Mouse (Mus musculus) heart, embryonic 12.5 days (tissue): ENCODE measurements at regions not wholly inside any gene's neighbourhood (a gene's known extent, or its start where the extent isn't known, plus 50 kb on each side); places are given as distances from the start of the nearest gene placed in this dataset.

Experiments used
- ATAC-seq: fragments of 200-750 bp; cut with Nextera tagmentation; 2 replicates; pipeline ENCODE4 v1.8.0; 2017; ENCODE audit warnings: moderate TSS enrichment, moderate library complexity; ENCODE audit not compliant: insufficient number of reproducible peaks, low FRiP score
- H3K27ac ChIP-seq: fragments of 300-500 bp; sonication (generic); 2 replicates; pipeline ENCODE4 v1.5.1; 2016; ENCODE audit warnings: mild to moderate bottlenecking, moderate library complexity; ENCODE audit not compliant: poor library complexity, severe bottlenecking
- H3K27me3 ChIP-seq: fragments of 300-500 bp; sonication (generic); replicated peaks from 2 replicates; pipeline ENCODE4 v1.6.1; 2016; ENCODE audit warnings: mild to moderate bottlenecking, moderate library complexity
- H3K36me3 ChIP-seq: fragments of 300-500 bp; sonication (generic); 2 replicates; pipeline ENCODE4 v1.6.1; 2016; ENCODE audit warnings: mild to moderate bottlenecking, moderate library complexity
- H3K4me1 ChIP-seq: fragments of 300-500 bp; sonication (generic); replicated peaks from 2 replicates; pipeline ENCODE4 v1.6.1; 2016; ENCODE audit warnings: mild to moderate bottlenecking
- H3K4me2 ChIP-seq: fragments of 300-500 bp; sonication (generic); 2 replicates; pipeline ENCODE4 v1.6.1; 2016; ENCODE audit warnings: mild to moderate bottlenecking, moderate library complexity
- H3K4me3 ChIP-seq: fragments of 300-500 bp; sonication (generic); 2 replicates; pipeline ENCODE4 v1.5.1; 2016; ENCODE audit warnings: mild to moderate bottlenecking
- H3K9ac ChIP-seq: fragments of 300-500 bp; sonication (generic); 2 replicates; pipeline ENCODE4 v1.6.1; 2016; ENCODE audit warnings: mild to moderate bottlenecking, moderate library complexity
- H3K9me3 ChIP-seq: fragments of 300-500 bp; sonication (generic); replicated peaks from 2 replicates; pipeline ENCODE4 v1.6.1; 2016; ENCODE audit warnings: mild to moderate bottlenecking, moderate library complexity
- WGBS: fragments of 180-500 bp; shearing (Covaris S2); methylation state at CpG from one replicate; pipeline ENCODE4 v1.1.7; 2016; 5-methylcytosine and 5-hydroxymethylcytosine counted together

- no peaks in the 10 kb centered on the region for H3K36me3 ChIP-seq
- ATAC-seq = no peak
- no peak overlapping the region for H3K9ac ChIP-seq
- no peaks in the 10 kb centered on the region for H3K27me3 ChIP-seq
- no peak overlapping the region for H3K4me2 ChIP-seq
- no peak overlapping the region for H3K27ac ChIP-seq
- H3K4me1 ChIP-seq = 0 out of 2 replicates have a peak, but pooled peaks cover 5% of the 10 kb centered on the region
- H3K4me3 ChIP-seq = no peak overlapping the region
- no peaks in the 10 kb centered on the region for H3K9me3 ChIP-seq
- WGBS = 24% methylated on average over 4 of the region's 4 CpGs
These were observed 73.1 kb upstream of the Noct start for GRCm38 (mm10) chr3:51151104-51151503.

- WGBS = 62% methylated on average over 4 of the region's 4 CpGs
- Histone ChIP-seq H3K27ac (no peak overlapping the region), H3K27me3 (no peaks in the 10 kb centered on the region), H3K4me3 (no peak overlapping the region), H3K36me3 (no peaks in the 10 kb centered on the region), H3K9ac (no peak overlapping the region), H3K9me3 (no peaks in the 10 kb centered on the region), H3K4me1 (peaks cover 17% of the 10 kb centered on the region), H3K4me2 (no peak overlapping the region)
- no peak for ATAC-seq
These were observed 68.6 kb upstream of the Noct start for GRCm38 (mm10) chr3:51155621-51156020.

DNA sequence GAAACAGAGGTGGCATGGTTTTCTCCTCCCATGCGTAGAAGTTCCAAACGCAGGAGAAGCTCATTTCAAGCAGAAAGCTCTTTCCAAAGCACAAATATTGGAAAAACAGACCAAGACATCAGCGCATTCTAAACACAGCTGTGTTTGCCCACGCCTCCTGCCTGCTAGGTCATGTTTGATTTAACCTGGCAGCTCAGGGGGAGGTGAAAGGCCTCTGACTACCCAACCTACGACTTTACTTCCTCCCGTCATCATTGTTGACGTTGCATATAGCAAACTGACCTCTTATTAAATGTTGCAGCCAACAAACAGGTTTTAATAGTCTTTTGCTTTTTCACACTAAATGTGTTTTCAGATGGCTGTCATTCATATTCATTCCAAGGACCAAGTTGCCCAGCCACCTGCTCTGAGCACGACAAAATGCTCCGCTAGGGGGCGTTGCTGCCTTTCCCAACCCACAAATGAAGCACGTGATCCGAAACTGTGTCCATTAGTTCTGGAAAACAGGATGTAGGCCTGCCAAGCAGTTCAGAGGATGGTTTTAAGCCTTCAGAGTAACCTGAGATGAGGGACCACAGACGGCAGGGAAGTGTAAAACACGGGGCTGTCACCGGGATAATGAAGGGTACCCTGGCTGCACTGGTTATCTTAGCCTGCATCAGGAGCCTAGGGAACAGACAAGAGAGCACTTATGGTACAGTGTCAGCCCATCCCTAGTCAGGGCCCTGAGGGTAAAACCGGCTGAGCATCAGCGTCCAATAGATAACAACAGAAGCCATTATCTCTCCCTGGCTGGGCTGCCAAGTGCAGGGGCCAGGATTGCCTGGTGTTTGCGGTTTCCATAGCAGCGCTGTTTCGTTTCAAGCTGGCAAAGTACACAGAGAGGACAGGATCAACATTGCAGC lies 67.6 kb upstream of the Noct start:
- WGBS = 33% methylated on average over 20 of the region's 20 CpGs

GRCm38 (mm10) chr3:51157291-51157650 lies 67.0 kb upstream of the Noct start:
- Histone ChIP-seq H3K4me1 (peaks cover 12% of the 10 kb centered on the region), H3K27me3 (0 out of 2 replicates have a peak, but pooled peaks cover 2% of the 10 kb centered on the region), H3K4me2 (peak overlapping the region; percentile 49), H3K9me3 (no peaks in the 10 kb centered on the region), H3K36me3 (no peaks in the 10 kb centered on the region), H3K9ac (no peak overlapping the region), H3K27ac (no peak overlapping the region; the same call in 1 of the 2 replicates), H3K4me3 (no peak overlapping the region)
- ATAC-seq = no peak; the same call in 1 of the 2 replicates
- 15% methylated on average over 4 of the region's 4 CpGs for WGBS

More for the DNA sequence above, 67.6 kb upstream of the Noct start:
- H3K27ac ChIP-seq = no peak overlapping the region
- no peaks in the 10 kb centered on the region for H3K36me3 ChIP-seq
- no peak overlapping the region for H3K4me3 ChIP-seq
- ATAC-seq = peak; percentile 76; the same call in 1 of the 2 replicates
- peak overlapping the region; percentile 49 for H3K4me2 ChIP-seq
- no peaks in the 10 kb centered on the region for H3K9me3 ChIP-seq
- peaks cover 12% of the 10 kb centered on the region for H3K4me1 ChIP-seq
- no peak overlapping the region for H3K9ac ChIP-seq
- H3K27me3 ChIP-seq = 0 out of 2 replicates have a peak, but pooled peaks cover 2% of the 10 kb centered on the region

GRCm38 (mm10) chr3:51158449-51158848 lies 65.8 kb upstream of the Noct start:
- no peak overlapping the region for H3K27ac ChIP-seq
- 65% methylated on average over 4 of the region's 4 CpGs for WGBS
- ATAC-seq = no peak

DNA sequence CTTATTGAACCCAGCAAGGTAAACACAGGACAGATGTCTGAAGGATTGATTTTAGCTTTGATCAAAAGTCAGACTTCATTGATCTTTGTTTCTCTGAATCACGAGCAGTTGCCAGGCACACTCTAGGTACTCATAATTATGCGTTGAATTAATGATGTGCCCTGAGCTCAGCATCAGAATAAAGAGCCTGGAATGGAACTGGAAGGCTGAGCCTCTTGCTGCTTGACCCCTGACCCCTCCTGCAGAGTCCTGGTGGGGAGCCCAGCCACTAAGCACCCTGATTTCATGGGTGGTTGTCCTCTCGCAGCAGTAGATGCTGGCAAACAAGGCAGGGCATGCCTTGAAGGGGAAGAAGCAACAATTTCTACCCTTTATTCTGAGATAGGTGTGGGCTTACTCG lies 64.9 kb upstream of the Noct start:
- no peak overlapping the region for H3K9ac ChIP-seq
- no peaks in the 10 kb centered on the region for H3K36me3 ChIP-seq
- no peak overlapping the region for H3K27ac ChIP-seq
- 66% methylated on average over 4 of the region's 4 CpGs for WGBS
- no peak for ATAC-seq
- no peaks in the 10 kb centered on the region for H3K9me3 ChIP-seq
- H3K4me3 ChIP-seq = no peak overlapping the region
- H3K4me2 ChIP-seq = no peak overlapping the region
- peaks cover 12% of the 10 kb centered on the region for H3K4me1 ChIP-seq
- H3K27me3 ChIP-seq = 0 out of 2 replicates have a peak, but pooled peaks cover 2% of the 10 kb centered on the region

More at GRCm38 (mm10) chr3:51158449-51158848, 65.8 kb upstream of the Noct start:
- Histone ChIP-seq H3K27me3 (0 out of 2 replicates have a peak, but pooled peaks cover 2% of the 10 kb centered on the region), H3K4me1 (peaks cover 12% of the 10 kb centered on the region), H3K9ac (no peak overlapping the region), H3K9me3 (no peaks in the 10 kb centered on the region), H3K4me3 (no peak overlapping the region), H3K36me3 (no peaks in the 10 kb centered on the region), H3K4me2 (no peak overlapping the region)

GRCm38 (mm10) chr3:51159881-51160280 lies 64.4 kb upstream of the Noct start:
- WGBS = 75% methylated on average over 9 of the region's 9 CpGs

DNA sequence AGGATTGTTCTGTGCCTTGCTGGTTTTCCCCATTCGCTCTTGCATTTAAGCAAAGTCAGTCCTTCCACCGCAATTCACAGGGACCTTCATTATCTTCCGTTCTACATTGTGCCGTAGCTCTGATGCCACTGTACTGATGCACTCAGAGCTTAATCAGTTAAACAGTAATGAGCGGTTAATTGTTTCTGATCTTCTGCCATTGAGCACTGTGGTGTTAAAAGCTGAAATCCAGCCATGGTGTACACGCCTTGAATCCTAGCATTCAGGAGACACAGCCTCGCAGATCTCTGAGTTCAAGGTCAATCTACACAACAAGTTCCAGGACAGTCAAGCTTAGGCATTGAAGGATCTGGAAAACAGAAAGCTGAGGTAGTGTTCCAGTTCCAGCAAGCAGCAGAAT lies 63.6 kb upstream of the Noct start:
- Histone ChIP-seq H3K9me3 (no peaks in the 10 kb centered on the region), H3K27ac (no peak overlapping the region), H3K4me3 (no peak overlapping the region), H3K27me3 (0 out of 2 replicates have a peak, but pooled peaks cover 2% of the 10 kb centered on the region), H3K9ac (no peak overlapping the region), H3K4me1 (peaks cover 12% of the 10 kb centered on the region), H3K4me2 (no peak overlapping the region), H3K36me3 (no peaks in the 10 kb centered on the region)
- no peak for ATAC-seq
- WGBS = 84% methylated on average over 7 of the region's 7 CpGs

More at GRCm38 (mm10) chr3:51159881-51160280, 64.4 kb upstream of the Noct start:
- Histone ChIP-seq H3K4me2 (no peak overlapping the region), H3K4me1 (peaks cover 12% of the 10 kb centered on the region), H3K27ac (no peak overlapping the region), H3K9me3 (no peaks in the 10 kb centered on the region), H3K4me3 (no peak overlapping the region), H3K9ac (no peak overlapping the region), H3K36me3 (no peaks in the 10 kb centered on the region), H3K27me3 (0 out of 2 replicates have a peak, but pooled peaks cover 2% of the 10 kb centered on the region)
- ATAC-seq = no peak

DNA sequence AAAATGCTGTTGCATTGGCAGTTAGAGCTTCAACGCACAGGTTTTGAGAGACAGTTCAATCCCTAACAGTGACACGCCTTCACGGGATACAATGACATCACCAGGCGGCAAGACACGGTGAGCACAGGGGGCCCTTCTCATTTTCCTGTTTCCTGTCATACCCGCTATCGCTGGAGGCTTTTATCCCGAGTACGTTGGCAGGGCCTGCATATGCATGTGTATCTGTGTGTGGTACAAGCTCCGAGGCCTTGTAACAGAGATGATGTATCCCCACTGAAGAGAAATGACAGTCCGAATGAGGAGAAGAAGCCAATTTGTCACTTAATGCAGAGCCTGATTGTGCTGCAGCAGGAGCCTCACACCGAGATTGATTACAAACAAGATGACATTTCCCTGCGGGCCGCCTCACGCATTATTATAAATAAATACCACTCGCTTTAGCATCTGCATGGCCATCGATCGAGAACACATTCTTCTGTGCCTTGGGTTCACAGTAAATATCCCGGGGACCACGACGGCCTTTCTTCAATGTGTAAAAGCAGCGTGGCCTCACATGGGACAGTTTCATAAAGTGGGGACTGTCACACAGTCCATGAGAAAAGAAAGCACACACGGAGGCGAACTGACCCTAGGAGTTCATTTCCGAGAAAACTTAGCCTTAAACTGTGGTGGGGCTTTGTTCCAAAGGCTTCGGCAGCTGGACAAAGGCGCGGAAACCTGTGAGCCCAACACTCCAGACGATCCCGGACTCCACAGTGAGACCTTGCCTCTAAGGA lies 54.9 kb upstream of the Noct start:
- Histone ChIP-seq H3K27ac (no peak overlapping the region), H3K4me3 (no peak overlapping the region), H3K4me2 (no peak overlapping the region), H3K9ac (no peak overlapping the region), H3K27me3 (no peaks in the 10 kb centered on the region), H3K36me3 (no peaks in the 10 kb centered on the region), H3K4me1 (no peaks in the 10 kb centered on the region), H3K9me3 (no peaks in the 10 kb centered on the region)
- WGBS = 79% methylated on average over 30 of the region's 30 CpGs
- ATAC-seq = no peak

DNA sequence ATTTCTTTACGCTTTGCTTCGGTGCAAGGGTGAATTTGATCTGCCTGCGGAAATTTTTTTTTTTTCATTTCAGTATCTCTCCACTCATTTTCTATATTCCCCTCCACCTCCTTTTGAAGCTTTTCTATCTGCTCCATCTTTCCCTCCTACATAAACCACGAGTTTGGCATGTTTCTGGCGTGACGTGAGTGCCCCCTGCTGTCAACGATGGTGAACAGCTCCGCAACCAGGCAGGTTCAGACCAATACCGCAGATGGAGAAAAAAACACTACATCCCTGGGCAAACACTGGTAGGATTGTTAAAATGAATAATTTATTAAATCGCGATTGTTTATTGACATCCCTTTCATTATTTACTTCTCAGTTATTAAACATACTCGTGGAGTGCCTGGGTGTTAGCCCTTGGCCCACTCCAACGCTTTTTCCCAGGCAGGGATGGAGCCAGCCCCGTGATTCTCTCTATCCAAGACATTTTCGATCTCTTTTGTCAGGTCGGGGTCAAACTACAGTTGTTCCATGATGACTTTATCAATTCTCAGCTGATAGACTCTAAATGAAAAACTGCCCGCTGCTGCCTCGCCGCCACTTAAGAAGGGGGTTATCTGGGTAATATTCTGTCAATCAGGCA lies 53.9 kb upstream of the Noct start:
- H3K4me1 ChIP-seq = no peaks in the 10 kb centered on the region
- no peak overlapping the region for H3K4me2 ChIP-seq
- no peak for ATAC-seq
- no peak overlapping the region for H3K4me3 ChIP-seq
- WGBS = 24% methylated on average over 19 of the region's 19 CpGs
- no peak overlapping the region for H3K9ac ChIP-seq
- no peaks in the 10 kb centered on the region for H3K9me3 ChIP-seq
- H3K27ac ChIP-seq = no peak overlapping the region
- no peaks in the 10 kb centered on the region for H3K36me3 ChIP-seq
- H3K27me3 ChIP-seq = no peaks in the 10 kb centered on the region
